Mouse (Mus musculus): ENCODE data around the gene Trpm6. TPM values are rescaled to one million over a fixed set of nuclear protein-coding genes. Genes with fewer than 3 reads are reported as not detected.

Trpm6 gene
- total and polyA plus RNA-seq, 3 experiments: 0.01 TPM; not detected in 2

GRCm38 (mm10) chr19:18890216-18890615 lies 140.4 kb downstream of the Trpm6 start:
- no peak for TF ChIP-seq CHD1 (IDR thresholded peaks at IDR 0.05; ENCODE audit: low read depth, low read length)
- Histone ChIP-seq H3K79me2 (ENCODE audit: control insufficient read depth, insufficient read depth, low read length, poor library complexity) (no peaks in the 10 kb centered on the region), H3K9ac (ENCODE audit: control insufficient read depth, low read depth, low read length, poor library complexity, severe bottlenecking) (no peak overlapping the region), H3K27me3 (ENCODE audit: control insufficient read depth in 1 of 2, insufficient read depth in 2 of 2, low read length in 2 of 2) (no peaks in the 10 kb centered on the region), H3K9me3 (replicated peaks; ENCODE audit: insufficient read depth, low read length) (no peaks in the 10 kb centered on the region), H3K4me1 (ENCODE audit: control insufficient read depth in 1 of 2, insufficient read depth in 2 of 2, low read length in 2 of 2) (no peaks in the 10 kb centered on the region), H3K27ac (ENCODE audit: control insufficient read depth, low read depth, low read length) (no peak overlapping the region), H3K36me3 (ENCODE audit: control insufficient read depth in 1 of 2, insufficient read depth in 2 of 2, low read length in 2 of 2) (no peaks in the 10 kb centered on the region), H3K4me3 (ENCODE audit: control insufficient read depth in 1 of 2, insufficient read depth in 1 of 2, low read depth in 2 of 2, low read length in 2 of 2) (no peak overlapping the region)
- no peak for DNase-seq (ENCODE audit: low read depth, low spot score)

- no peak overlapping the region for H3K27ac ChIP-seq (ENCODE audit: control insufficient read depth, low read depth, low read length)
- no peaks in the 10 kb centered on the region for H3K27me3 ChIP-seq (ENCODE audit: control insufficient read depth in 1 of 2, insufficient read depth in 2 of 2, low read length in 2 of 2)
- no peaks in the 10 kb centered on the region for H3K36me3 ChIP-seq (ENCODE audit: control insufficient read depth in 1 of 2, insufficient read depth in 2 of 2, low read length in 2 of 2)
- no peak overlapping the region for H3K9ac ChIP-seq (ENCODE audit: control insufficient read depth, low read depth, low read length, poor library complexity, severe bottlenecking)
- TF ChIP-seq E2F4 (IDR thresholded peaks at IDR 0.05; ENCODE audit: borderline replicate concordance, low read depth, low read length) (no peak), SIN3A (IDR thresholded peaks at IDR 0.05; ENCODE audit: low read length) (no peak), CTCF (IDR thresholded peaks at IDR 0.05 in 2 of 3, conservative IDR thresholded peaks at IDR 0.05 in 1 of 3; ENCODE audit: control insufficient read depth in 1 of 3, insufficient read depth in 1 of 3, low read depth in 2 of 3, low read length in 3 of 3, poor library complexity in 1 of 3, severe bottlenecking in 1 of 3) (no peak), SMC3 (IDR thresholded peaks at IDR 0.05; ENCODE audit: low read depth, low read length) (no peak), ZNF384 (IDR thresholded peaks at IDR 0.05; ENCODE audit: low read depth, low read length) (no peak), ETS1 (IDR thresholded peaks at IDR 0.05; ENCODE audit: low read depth, low read length) (no peak), GABPA (IDR thresholded peaks at IDR 0.05; ENCODE audit: low read depth, low read length) (no peak), MEF2A (IDR thresholded peaks at IDR 0.05; ENCODE audit: extremely low read depth, insufficient replicate concordance, low read depth, low read length, poor library complexity, severe bottlenecking) (no peak), HCFC1 (IDR thresholded peaks at IDR 0.05; ENCODE audit: low read depth, low read length) (no peak), ZC3H11A (IDR thresholded peaks at IDR 0.05; ENCODE audit: low read depth, low read length) (no peak), MYB (IDR thresholded peaks at IDR 0.05; ENCODE audit: low read depth, low read length) (no peak), NRF1 (IDR thresholded peaks at IDR 0.05; ENCODE audit: insufficient read depth, low read depth, low read length, poor library complexity, severe bottlenecking) (no peak), ZKSCAN1 (IDR thresholded peaks at IDR 0.05; ENCODE audit: low read depth, low read length) (no peak), MAX (IDR thresholded peaks at IDR 0.05; ENCODE audit: low read length) (no peak), ELF1 (IDR thresholded peaks at IDR 0.05; ENCODE audit: low read depth, low read length) (no peak)
- no peaks in the 10 kb centered on the region for H3K79me2 ChIP-seq (ENCODE audit: control insufficient read depth, insufficient read depth, low read length, poor library complexity)
- no peaks in the 10 kb centered on the region for H3K4me1 ChIP-seq (ENCODE audit: control insufficient read depth in 1 of 2, insufficient read depth in 2 of 2, low read length in 2 of 2)
- no peaks in the 10 kb centered on the region for H3K9me3 ChIP-seq (replicated peaks; ENCODE audit: insufficient read depth, low read length)
- no peak for DNase-seq (ENCODE audit: low read depth, low spot score)
- no peak overlapping the region for H3K4me3 ChIP-seq (ENCODE audit: control insufficient read depth in 1 of 2, insufficient read depth in 1 of 2, low read depth in 2 of 2, low read length in 2 of 2)
Measured at GRCm38 (mm10) chr19:18898238-18898637, 148.5 kb downstream of the Trpm6 start.
